Mouse (Mus musculus): ENCODE measurements around the gene Calm5. TPM values are rescaled to one million over a fixed set of nuclear protein-coding genes. Genes with fewer than 3 reads are reported as not detected.
"Not testable (repeated sequence)": the region's sequence is repeated elsewhere in the genome, so short reads cannot be mapped to it uniquely, and the experiment has no call there.

The Calm5 gene
- polyA plus RNA-seq, 1 experiment from 2014 or later, result not detected

DNA sequence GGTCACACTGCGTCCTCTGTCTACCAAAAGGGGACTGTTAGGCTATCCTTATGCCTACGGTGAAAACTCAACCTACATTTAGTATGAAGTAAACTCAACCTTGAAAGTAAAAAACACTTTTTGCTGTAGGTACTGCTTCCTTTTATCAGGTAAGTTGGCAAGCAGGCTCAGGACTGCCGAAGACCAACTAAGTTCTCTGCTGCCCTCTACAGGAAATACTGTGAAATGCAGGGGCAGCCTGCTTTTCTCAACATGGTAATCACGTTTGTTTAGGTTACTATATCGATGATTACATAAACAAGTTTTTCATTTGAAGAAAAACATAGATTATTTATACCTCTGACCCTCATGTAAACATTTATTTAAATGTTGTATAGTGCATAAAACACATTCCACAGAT is 42.9 kb downstream of the Calm5 start:
- no peaks in the 10 kb centered on the region for H3K4me1 ChIP-seq (replicated peaks)
- no peak overlapping the region for H3K27ac ChIP-seq
- H3K36me3 ChIP-seq, result no peaks in the 10 kb centered on the region
- no peak overlapping the region for H3K4me2 ChIP-seq
- no peak for ATAC-seq (ENCODE audit: low FRiP score)
- H3K4me3 ChIP-seq, result no peak overlapping the region
- H3K9ac ChIP-seq, result no peak overlapping the region
- 40% methylated on average over 5 of the region's 5 CpGs for WGBS
- peaks cover 15% of the 10 kb centered on the region for H3K27me3 ChIP-seq
- H3K9me3 ChIP-seq, result no peaks in the 10 kb centered on the region

DNA sequence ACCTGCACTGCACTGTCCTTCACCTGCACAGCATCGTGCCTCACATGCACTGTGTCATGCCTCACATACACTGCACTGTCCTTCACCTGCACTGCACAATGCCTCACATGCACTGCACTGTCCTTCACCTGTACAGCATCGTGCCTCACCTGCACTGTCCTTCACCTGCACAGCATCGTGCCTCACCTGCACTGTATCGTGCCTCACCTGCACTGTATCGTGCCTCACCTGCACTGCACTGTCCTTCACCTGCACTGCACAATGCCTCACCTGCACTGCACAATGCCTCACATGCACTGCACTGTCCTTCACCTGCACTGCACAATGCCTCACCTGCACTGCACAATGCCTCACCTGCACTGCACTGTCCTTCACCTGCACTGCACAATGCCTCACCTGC is 44.2 kb downstream of the Calm5 start:
- H3K27me3 ChIP-seq; H3K4me2 ChIP-seq; H3K36me3 ChIP-seq; ATAC-seq (ENCODE audit: low FRiP score); H3K4me1 ChIP-seq (replicated peaks); H3K9me3 ChIP-seq; H3K9ac ChIP-seq; H3K27ac ChIP-seq; H3K4me3 ChIP-seq: not testable (repeated sequence)
- 96% methylated on average over 5 of the region's 5 CpGs for WGBS

DNA sequence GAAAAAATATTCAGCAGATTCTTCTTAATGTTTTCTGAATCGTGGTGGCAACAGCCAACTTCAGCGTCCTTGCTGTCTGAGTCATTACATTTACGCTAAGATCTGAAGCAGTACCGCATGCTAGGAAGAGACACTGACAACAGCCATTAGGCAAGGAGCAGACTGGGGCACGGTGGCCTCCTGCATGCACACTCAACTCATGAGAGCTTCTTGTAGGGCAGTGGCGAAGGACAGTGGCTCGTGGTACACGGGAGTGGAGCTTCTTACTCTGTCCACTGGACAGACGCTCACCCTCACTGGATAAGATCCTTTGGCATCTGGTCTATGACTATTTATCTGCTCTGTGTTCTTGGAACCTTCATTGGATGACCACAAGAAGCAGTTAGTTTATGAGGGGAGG is 45.3 kb downstream of the Calm5 start:
- Histone ChIP-seq H3K4me2 (no peak overlapping the region), H3K36me3 (no peaks in the 10 kb centered on the region), H3K4me1 (replicated peaks) (no peaks in the 10 kb centered on the region), H3K9me3 (no peaks in the 10 kb centered on the region), H3K4me3 (no peak overlapping the region), H3K9ac (no peak overlapping the region), H3K27ac (no peak overlapping the region), H3K27me3 (0 out of 2 replicates have a peak, but pooled peaks cover 4% of the 10 kb centered on the region)
- WGBS, result 95% methylated on average over 9 of the region's 9 CpGs
- ATAC-seq (ENCODE audit: low FRiP score), result no peak

Other genes starting within 250 kb of the Calm5 start
- gene Fam208b, start 243.1 kb upstream of the Calm5 start, polyA plus RNA-seq (2015; fragmentation: Nextera tagmentation; extraction: Ambion mirVana), result 19.3 and 20.2 TPM in 2 replicates
- 12.3 and 15.2 TPM in 2 replicates for gene Asb13, start 220.1 kb upstream of the Calm5 start, polyA plus RNA-seq (2015; fragmentation: Nextera tagmentation; extraction: Ambion mirVana)
- gene Calml3, start 49.9 kb upstream of the Calm5 start, polyA plus RNA-seq (2015; fragmentation: Nextera tagmentation; extraction: Ambion mirVana), result not detected in 2 replicates
- gene Calm4, start 16.4 kb upstream of the Calm5 start, polyA plus RNA-seq (2015; fragmentation: Nextera tagmentation; extraction: Ambion mirVana), result not detected in 2 replicates
- 13.9 and 15.9 TPM in 2 replicates for gene Net1, start 64.0 kb downstream of the Calm5 start, polyA plus RNA-seq (2015; fragmentation: Nextera tagmentation; extraction: Ambion mirVana)
- gene Tubal3, start 64.1 kb downstream of the Calm5 start, polyA plus RNA-seq (2015; fragmentation: Nextera tagmentation; extraction: Ambion mirVana), result not detected in 2 replicates
- not detected in 2 replicates for gene Ucn3, start 91.2 kb downstream of the Calm5 start, polyA plus RNA-seq (2015; fragmentation: Nextera tagmentation; extraction: Ambion mirVana)
- 0.68 and 0.91 TPM in 2 replicates for gene Akr1c14, start 194.8 kb downstream of the Calm5 start, polyA plus RNA-seq (2015; fragmentation: Nextera tagmentation; extraction: Ambion mirVana)

Data from hindbrain, embryonic 13.5 days (tissue).